Mouse (Mus musculus): ENCODE results near the gene Plpp1. TPM values are rescaled to one million over a fixed set of nuclear protein-coding genes. Genes with fewer than 3 reads are reported as not detected.

Gene Plpp1
- polyA plus RNA-seq, 1 experiment: 2.8 TPM

GRCm38 (mm10) chr13:112799721-112800241 lies 811 bp upstream of the Plpp1 start:
- TF ChIP-seq GATA1 (IDR thresholded peaks at IDR 0.05; ENCODE audit: low read length): no peak

- no peak for TF ChIP-seq GATA1 (IDR thresholded peaks at IDR 0.05; ENCODE audit: low read length)
Measured at GRCm38 (mm10) chr13:112801381-112802004, 901 bp downstream of the Plpp1 start.

GRCm38 (mm10) chr13:112803106-112803505 lies 2.5 kb downstream of the Plpp1 start:
- TF ChIP-seq GATA1 (IDR thresholded peaks at IDR 0.05; ENCODE audit: low read length): no peak

- no peak for TF ChIP-seq GATA1 (IDR thresholded peaks at IDR 0.05; ENCODE audit: low read length)
Measured at GRCm38 (mm10) chr13:112803661-112804060, 3.1 kb downstream of the Plpp1 start.

GRCm38 (mm10) chr13:112805529-112805928 lies 4.9 kb downstream of the Plpp1 start:
- TF ChIP-seq GATA1 (IDR thresholded peaks at IDR 0.05; ENCODE audit: low read length): no peak

GRCm38 (mm10) chr13:112807936-112808667 lies 7.5 kb downstream of the Plpp1 start:
- no peak for TF ChIP-seq GATA1 (IDR thresholded peaks at IDR 0.05; ENCODE audit: low read length)

GRCm38 (mm10) chr13:112809504-112810247 lies 9.1 kb downstream of the Plpp1 start:
- no peak for TF ChIP-seq GATA1 (IDR thresholded peaks at IDR 0.05; ENCODE audit: low read length)

GRCm38 (mm10) chr13:112810248-112810645 lies 9.7 kb downstream of the Plpp1 start:
- no peak for TF ChIP-seq GATA1 (IDR thresholded peaks at IDR 0.05; ENCODE audit: low read length)

GRCm38 (mm10) chr13:112810751-112811150 lies 10.2 kb downstream of the Plpp1 start:
- no peak for TF ChIP-seq GATA1 (IDR thresholded peaks at IDR 0.05; ENCODE audit: low read length)

GRCm38 (mm10) chr13:112811708-112812403 lies 11.3 kb downstream of the Plpp1 start:
- TF ChIP-seq GATA1 (IDR thresholded peaks at IDR 0.05; ENCODE audit: low read length): no peak

- no peak for TF ChIP-seq GATA1 (IDR thresholded peaks at IDR 0.05; ENCODE audit: low read length)
Measured at GRCm38 (mm10) chr13:112815996-112816395, 15.4 kb downstream of the Plpp1 start.

- no peak for TF ChIP-seq GATA1 (IDR thresholded peaks at IDR 0.05; ENCODE audit: low read length)
Measured at GRCm38 (mm10) chr13:112818125-112818524, 17.5 kb downstream of the Plpp1 start.

- TF ChIP-seq GATA1 (IDR thresholded peaks at IDR 0.05; ENCODE audit: low read length): no peak
Measured at GRCm38 (mm10) chr13:112822413-112822812, 21.8 kb downstream of the Plpp1 start.

- TF ChIP-seq GATA1 (IDR thresholded peaks at IDR 0.05; ENCODE audit: low read length): no peak
Measured at GRCm38 (mm10) chr13:112823236-112823910, 22.8 kb downstream of the Plpp1 start.

Measured in G1E-ER4 (cell line).